Mouse (Mus musculus) embryo, embryonic 11 days (tissue): ENCODE results near the gene Chsy1.
"Not testable (repeated sequence)": the region's sequence is repeated elsewhere in the genome, so short reads cannot be mapped to it uniquely, and the experiment has no call there.

Source experiments
- DNase-seq: peaks from one replicate; pipeline ENCODE4 v3.0.0-alpha.2; 2015

The Chsy1 gene

DNA sequence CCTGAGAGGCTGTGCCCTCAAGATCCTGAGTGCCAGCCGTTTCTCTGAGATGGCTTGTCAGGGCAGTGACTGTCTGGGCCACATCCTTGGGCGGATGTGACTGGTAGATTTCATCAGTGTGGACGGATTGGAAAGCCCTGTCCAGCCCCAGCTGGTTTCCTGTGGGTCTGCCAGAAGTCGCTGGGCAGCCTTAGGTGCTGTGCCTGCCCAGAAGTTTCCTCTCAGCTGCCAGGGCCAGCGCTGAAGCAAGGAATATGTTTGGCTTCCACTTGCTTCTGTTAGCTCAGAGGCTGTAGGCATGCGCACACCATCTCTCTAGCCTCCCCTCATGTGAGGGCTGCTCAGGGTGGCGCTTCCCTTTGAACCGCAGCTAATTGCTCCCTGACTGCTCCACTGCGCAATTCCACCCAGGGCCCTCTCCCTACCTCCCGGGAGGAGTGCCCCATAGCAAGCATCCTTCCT lies 69.8 kb downstream of the Chsy1 start:
- DNase-seq = no peak

DNA sequence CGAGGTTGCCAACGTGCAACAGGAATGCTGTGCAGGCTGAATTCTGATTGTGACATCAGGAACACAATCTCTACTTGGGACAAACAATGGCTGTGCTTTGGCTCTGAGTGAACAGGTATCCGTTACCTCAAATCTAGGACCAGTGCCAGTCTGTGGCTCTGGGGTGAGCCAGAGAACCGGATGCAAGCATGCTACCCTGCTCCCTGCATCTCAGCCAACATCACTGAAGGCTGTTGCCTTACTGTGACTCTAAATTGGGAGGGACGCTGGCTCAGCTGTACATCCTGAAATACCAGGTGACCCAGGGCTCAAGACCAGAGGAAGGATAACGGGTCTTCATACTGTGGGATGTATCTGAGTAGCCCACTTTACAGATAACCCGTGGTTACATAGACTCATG lies 70.4 kb downstream of the Chsy1 start:
- DNase-seq = no peak

DNA sequence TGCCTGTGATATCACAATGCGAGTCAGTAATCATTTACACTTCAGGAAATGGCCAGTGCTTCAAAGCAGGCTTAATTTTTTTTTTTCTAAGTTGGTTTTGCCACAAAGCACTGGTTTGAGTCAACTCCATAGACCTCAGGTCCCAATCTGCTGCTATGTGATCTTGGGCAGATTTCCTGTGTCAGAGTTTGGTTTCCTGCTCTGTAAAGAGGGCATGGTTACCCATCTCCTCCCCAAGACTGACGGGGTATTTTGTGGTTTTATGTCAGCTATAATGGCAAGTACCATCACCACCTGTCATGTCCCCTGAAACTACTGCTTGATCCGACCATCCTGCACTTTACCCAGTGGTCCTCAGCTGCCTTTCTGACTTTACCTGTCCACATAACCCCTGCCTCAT lies 70.9 kb downstream of the Chsy1 start:
- no peak for DNase-seq

DNA sequence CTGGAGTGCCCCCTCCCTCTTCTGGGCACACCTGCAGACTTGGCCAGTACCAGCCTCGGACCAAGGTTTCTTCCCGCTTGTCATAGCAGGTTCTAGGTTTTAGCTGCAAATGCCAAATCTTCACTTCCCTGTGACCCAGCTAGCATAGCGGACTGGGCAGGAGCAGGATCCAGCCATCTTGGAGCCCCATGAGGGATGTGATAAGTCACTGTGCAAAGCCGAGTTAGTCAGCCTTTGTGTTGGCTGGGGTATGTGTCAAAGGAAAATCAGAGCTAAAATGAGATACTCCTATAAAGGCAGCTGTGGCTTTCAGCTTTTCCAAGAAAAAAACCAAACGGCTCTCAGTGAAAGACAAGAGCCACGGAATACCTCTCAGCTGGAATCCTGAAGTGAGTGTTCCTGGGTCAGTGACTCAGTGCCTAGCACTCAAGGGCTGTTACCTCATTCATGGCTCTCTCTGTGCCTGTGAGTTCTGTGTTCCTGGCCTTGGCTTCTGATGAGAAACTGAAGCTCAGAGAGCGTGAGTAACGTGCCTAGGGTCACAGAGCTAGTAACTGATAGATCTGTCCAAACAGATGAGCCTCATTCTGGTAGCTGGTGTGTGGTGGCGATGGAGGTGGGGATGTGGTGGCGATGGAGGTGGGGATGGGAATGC lies 71.5 kb downstream of the Chsy1 start:
- no peak for DNase-seq

DNA sequence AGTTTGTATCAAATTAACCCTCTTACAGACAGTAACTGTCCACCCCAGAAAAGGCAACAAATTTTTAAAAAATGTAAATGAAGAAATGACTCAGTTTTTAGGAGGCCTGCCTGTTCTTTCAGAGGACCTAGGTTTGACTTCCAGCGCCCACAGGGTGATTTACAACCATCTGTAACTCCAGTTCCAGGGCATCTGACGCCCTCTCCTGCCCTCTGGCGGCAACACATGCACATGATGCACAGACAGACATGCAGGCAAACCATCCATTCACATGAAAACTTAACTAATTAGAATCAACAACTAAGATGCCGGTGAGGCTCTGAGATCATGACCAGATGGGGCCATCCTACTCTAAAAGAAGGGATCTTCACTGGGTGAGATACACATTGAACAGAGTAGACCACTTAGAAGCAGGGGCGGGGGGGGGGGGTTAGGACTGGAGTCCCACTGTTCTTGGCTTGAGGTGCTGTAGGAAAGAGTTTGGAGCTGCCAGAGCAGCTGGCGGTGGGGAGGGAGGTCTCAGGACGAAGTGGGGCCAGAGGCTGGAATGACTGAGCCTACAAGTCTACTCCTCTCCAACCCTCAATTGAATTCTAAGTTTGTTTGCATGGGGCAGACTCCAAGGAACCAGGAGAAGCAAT lies 72.9 kb downstream of the Chsy1 start:
- no peak for DNase-seq

DNA sequence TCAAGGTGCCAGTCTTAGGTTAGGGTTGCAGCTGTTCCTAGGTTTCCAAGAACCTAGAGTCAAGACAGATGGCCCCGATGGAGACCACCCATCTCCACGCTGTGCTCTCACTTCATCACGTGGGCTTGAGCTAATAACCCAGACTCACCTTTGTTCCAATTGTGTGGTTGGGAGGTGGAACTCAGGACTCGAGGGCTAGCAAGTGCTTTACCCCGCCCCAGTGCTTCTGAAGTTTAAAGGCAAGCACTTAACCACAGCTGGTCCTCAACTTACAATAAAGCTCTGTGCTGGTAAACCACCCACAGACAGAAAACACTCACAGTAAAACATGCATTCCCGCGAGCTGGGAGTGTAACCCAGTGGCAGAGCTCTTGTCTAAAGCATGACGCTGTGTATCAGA lies 74.1 kb downstream of the Chsy1 start:
- DNase-seq = no peak

DNA sequence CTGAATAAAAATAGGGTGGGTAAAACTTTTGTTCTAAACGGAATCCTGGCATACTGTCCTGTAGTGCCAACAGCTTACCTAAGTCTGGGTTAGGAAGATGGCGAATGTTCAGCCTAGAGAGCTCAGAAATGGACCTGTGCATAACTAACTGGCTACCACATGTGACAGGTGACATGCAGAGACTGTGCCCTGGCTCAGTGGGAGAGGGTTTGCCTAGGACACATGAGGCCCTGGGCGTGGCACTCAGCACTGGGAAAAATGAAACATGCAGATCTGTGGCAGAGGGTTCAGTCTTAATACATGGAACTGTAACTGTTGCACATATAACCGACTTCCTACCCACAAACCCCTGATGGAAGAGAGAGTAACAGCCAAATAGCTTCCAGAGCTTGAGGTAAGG lies 74.7 kb downstream of the Chsy1 start:
- DNase-seq = no peak

DNA sequence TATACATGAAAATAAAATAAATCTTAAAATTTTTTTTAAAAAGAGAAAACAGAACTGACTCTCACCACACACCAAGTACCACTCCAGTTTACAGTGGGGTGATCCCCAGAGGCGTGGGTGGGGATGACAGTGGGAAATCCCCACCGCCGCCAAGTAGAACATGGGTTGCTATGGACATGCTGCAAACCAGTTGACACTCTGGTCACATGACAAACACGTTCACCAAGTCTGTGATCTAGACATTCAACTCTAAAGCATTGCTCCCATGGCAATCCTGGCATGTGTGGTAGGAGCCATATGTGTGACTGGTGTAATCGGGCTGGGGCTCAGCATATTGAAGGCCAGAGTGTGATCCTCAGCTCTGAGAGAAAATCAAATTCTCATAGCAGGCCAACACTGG lies 76.1 kb downstream of the Chsy1 start:
- no peak for DNase-seq

DNA sequence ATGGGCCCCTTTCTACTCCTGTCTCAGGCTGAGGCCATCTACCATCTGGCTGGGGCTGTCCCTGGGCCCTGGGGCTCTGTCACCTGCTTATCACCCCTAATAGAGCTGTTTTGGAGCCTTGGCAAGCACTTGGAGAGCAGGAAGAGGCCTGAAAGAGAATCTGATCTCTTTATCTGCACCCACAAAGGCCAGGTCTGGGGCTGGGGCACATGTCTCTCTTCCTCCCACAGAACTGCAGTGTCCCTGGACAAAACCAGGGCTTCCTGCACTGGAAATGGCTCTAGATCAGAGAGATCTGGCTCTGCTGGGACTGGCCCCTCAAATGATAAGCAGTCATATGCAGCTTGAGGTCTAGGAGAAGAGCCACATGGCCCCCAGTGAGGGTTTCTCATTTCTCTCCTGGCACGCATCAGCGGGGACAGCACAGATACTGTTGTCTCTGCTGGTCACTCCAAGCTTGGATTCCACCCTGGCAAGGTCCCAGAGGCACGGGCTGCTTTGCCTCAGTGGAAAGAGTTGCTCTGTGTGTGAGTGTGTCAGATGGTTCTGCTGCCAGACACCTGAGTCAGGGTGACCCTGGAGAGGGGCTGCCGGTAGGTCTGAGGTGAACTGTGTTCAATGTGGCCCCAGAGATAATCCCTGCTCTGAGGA lies 78.4 kb downstream of the Chsy1 start:
- DNase-seq = no peak

DNA sequence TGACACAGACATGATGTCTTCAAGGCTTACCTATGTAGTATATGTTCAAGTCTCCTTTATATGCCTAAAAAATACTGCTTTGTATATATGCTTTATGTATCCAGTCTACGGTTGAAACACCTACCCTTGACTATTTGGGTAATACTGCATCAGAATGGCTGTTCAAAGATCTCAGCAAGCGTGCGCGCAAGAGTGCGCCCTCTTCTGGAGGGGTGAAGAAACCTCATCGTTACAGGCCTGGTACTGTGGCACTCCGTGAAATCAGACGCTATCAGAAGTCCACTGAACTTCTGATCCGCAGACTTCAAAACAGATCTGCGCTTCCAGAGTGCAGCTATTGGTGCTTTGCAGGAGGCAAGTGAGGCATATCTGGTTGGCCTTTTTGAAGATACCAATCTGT lies 81.1 kb downstream of the Chsy1 start:
- DNase-seq = not testable (repeated sequence)

DNA sequence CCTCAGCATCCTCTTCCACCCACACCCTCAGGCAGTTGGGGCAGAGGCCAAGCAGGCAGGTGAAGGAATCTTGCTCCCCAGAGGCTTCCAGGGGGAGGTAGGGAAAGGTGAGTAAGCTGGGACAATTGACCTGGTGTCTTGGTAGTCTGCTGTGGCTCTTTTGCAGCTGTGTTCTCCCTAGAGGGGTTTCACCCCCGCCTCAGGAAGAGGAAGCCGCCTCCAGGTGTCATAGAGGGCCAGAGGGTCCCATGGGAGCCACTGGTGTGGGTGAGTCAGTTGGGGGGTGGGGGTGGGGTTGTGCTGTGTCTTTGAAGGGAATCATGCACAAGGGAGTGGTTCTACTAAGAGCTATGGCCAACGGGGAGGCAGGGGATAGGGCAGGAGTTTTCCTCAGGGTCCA lies 85.2 kb downstream of the Chsy1 start:
- DNase-seq = no peak

DNA sequence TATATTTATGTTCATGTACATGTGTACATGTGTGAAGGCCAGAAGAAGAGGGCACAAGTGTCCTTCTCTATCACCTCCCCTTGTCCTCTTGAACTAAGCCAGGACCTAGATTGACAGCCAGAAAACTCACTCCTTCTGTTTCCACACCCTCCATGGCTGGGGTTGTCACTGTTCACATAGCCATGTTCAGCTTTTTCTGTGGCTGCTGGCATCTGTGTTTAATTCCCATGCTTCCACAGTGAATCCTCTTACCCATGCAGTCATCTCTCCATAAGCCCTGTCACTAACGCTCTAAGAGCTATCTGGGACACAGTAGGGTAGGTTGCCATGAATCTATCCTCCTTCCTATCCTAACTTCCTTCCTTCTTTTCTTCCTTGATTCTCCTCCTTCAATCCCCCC lies 86.6 kb downstream of the Chsy1 start:
- DNase-seq = no peak

DNA sequence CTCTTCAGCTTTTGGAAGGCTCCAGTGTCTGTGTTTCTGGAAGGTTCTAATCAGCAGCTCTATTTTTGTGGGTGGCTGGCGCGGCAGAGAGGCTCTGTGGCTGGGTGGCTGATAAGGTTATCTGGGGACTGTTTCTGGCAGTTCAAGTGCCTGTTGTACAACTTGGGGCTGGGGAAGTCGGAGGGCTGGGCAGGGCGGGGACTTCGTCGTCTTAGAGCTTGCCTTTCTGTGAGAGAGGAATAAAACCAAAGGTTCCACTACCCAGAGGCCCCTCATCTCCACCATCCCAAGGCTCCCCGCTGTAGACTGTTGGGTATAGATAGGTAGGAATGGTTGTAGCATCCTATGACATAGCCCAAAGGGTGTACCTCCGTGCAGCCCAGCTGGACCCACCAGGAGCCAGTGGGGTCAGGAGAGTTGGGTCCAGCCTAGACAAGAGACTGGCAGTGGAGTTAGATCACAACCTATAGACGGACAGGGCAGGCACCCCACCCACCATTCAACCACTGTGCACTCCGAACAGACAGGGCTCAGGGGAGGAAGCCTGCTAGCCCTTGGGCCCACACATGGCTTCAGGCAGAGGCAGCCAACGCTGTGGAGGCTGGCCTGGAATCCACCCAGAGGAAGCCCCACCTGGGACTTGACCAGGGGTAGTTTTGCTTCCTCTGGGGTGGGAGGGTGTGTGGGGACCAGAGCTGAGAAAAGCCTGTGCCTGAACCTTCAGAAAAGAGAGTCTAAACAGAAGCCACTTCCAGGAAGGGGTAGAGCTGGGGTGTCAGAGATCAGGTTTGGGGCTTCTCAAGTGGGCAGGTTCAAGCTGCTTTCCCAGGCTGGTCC lies 87.5 kb downstream of the Chsy1 start:
- DNase-seq = no peak

DNA sequence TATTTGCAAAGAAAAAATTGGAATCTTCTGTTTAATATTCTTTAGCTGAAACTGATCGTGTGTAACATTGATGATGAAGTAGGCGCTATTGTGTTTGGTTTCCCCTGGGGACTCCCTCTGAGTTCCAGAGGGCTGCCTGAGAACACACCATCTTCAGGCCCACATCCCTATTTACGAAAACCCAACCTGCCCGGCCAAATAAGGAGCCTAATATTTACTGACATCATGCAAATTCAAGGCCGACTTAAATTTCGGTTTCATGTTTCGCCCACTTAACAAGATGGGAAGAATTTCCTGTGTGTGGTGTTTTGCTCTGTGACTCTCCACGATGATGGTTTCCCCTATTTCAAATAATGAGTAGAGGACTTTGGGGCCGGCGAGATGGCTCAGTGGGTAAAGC lies 89.1 kb downstream of the Chsy1 start:
- DNase-seq = no peak

DNA sequence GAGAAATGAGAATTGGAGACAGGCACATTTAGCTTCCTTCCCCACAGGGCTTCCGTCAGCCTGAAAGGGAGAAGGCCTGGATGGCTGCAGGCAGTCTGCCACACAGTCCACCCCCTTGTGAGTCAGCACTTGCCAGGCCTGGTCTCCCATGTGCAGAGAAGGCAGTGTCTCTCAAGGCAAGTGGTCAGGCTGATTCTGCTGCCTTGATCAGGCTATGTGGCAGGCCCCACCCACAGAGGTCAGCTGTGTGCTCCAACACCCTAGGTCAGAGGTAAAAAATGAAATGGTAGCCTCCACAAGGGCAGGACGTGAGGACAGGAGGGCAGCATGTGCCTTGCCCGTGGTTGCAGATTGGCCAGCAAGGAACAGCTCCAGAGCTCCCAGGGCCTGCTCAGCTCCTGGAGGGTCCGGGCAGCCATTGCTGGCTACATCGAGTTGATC lies 90.1 kb downstream of the Chsy1 start:
- no peak for DNase-seq

DNA sequence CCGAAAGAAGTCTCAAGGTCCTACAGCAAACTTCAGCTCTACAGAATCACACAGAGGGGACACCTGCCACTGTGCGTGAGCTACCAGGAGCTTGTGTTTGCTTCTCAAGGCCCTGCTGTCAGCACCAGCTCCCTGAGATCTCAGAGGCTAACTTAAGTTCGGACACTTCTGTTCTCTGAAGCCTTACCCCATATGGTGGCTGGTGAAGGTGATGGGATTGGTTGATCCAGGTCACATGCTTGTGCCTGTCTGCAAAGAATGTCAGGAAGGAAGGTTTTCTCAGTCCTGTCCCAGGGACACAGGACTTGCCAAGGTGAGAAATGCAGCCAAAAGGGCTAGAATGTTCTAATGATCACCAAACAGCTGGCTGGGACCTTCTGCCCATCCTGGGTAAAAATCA lies 91.1 kb downstream of the Chsy1 start:
- DNase-seq = no peak

DNA sequence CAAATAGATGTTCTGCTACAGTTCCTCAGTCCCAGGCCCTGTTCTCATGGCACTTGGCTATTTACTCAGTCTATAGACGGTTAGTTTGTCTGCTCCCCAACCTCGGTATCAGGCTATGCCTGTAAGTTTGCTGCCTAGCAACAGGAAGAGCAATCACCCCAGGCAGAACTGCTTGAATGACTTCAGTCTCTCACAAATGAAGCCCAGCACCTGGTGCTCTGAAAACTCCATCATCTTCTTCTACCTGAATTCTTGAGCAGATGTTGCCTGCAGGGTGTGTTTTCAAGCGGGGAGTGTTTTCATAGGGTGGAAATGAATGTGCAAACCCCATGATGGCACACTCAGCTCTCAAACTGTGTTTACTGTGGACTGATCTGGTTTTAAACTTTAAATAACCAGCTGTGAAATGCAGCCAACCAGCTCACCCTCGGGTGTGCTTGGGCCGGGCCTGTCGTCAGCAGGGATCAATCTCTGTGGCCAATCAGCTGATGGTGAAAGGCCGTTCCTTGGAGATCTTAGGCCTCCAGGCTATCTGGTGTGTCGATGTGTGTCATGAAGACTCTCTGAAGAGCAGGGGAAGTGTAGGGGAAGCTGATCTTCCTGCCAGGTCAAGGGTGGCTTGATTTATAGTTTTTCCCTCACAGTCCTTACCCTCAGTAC lies 91.6 kb downstream of the Chsy1 start:
- no peak for DNase-seq

DNA sequence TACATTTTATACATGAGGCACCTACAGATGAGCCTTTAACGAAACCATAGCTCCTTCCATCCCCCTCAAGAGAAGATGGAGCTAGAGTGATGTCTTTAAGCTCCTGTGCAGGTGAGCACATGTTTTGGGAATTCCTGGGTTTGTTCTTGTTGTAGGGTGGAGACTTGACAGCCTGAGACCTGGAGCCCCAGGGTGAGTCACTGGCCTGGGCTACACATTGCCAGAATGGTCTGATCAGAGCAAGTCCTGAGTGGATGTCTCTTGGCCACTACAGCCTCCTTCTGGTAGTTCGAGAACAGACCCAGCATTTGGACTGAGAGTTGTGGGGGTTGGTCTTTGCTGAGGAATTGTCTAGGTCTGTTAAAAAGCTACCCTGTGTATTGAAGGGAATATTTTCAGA lies 92.3 kb downstream of the Chsy1 start:
- no peak for DNase-seq

DNA sequence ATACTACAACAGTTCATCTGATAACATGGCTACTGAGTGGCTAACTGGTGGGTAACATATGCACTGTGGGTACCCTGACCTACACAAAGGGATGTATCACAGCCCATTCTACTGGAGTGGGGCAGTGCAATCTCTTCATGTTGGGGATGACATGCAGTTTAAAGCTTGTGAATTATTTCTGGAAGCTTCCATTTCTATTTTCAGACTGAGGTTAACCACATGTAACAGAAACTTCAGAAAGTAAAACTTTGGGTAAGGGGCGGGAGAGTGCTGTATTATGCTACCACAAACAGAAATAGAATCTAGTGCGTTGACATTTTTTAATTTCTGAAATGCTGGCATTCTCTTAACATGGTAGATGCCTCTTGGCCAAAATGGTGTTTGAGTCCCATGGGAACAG lies 100.6 kb downstream of the Chsy1 start:
- DNase-seq = no peak

DNA sequence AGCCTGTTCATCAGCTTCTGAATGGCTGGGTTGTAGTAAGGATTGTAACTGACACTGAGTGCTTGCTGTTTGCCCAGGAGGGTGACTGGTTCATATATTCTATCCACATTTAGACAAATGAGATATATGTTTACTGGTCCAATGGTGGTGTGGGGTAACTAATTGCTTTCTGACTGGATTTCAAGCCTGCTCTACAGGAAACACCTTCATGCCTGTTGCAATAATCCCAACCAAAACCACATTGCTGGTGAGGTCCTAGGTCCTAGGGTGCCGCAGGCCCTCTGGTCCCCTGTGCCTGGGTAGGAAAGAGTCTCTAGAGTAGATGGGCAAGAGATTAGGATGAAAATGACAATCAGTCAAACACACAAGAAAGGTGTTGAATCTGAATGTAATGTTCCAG lies 103.6 kb downstream of the Chsy1 start:
- DNase-seq = no peak

DNA sequence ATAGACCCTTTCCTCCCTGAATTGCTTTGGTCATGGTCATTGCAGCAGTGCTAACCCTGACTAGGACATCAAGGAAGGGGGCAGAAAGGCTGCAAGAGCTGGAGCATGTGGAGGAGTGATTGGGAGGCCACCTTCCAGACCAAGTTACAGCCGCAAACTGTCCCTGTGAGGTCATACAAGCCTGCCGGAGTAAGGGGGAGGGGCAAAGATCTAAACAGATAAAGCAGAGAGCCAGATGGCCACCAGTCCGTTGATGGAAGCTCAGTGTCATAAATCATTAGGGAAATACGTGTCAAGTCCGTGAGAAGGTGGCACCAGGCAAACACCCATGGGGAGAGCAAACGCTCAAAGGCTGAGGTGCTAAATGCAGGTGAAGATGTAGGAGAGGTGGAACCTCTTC lies 105.2 kb downstream of the Chsy1 start:
- no peak for DNase-seq

DNA sequence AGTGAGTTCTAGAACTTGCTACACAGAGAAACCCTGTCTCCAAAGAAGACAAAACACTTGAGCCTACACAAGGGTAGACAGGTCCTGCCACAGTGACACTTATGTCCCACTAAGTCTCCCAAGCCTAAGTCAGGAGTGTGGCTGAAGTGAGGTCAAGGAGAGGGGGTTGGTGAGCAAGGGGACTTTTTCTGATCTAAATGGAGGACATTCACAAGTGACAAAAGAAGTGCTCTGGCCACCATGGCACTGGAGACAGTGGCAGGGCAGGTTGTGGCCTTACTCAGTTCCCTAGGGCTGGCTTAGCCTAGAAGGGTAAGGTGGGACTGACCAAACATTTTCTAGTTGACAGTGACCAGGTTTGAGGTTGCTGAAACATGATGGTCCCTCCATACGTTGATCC lies 106.6 kb downstream of the Chsy1 start:
- no peak for DNase-seq

DNA sequence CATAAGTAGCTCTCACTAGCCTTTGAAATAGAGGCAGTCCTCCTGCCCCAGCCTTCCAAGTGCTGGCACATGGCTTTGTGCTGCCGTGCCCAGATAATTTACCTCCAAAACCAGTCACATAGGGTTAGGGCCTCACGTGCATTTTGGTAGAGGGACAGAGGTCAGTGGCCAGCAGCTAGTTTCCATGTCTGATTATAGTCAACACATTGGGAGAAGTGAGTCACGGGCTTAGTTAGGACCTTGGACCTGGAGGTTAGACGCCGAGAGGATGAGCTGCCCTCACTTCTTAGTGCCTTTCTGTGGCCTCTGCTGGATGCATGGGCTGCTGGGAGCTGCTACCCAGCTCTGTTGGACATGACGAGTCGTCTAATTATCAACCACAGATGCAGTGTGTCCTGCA lies 107.7 kb downstream of the Chsy1 start:
- DNase-seq = no peak
